Comparison of ENCODE assay signal across 11 mouse cellular contexts in genomic region chr2:127507967-127508660, GRCm38 (mm10). TPM values are rescaled to one million over a fixed set of nuclear protein-coding genes. Genes with fewer than 3 reads are reported as not detected.
DNase-seq lines count a peak whose midpoint lies in the region; ATAC-seq lines count a peak whose summit lies in the region.
"Had no signal": no experiment of that assay in that cellular context is flagged by ENCODE, and none has a peak within 500 bp of the region (broad histone marks: within the 10 kb centered on the region; RNA-seq: fewer than 3 reads in every experiment).

No protein-coding gene starts in this region.

- no peak overlapping the region for H3K4me3 ChIP-seq in embryonic facial prominence, embryonic 13.5 days
- no peak overlapping the region for H3K4me3 ChIP-seq in embryonic facial prominence, embryonic 10.5 days
- H3K4me3 ChIP-seq in heart, embryonic 12.5 days: no peak overlapping the region
- H3K4me3 ChIP-seq: forebrain, embryonic 10.5 days; limb, embryonic 13.5 days; neural tube, embryonic 12.5 days had no signal

- peaks cover 24% of the 10 kb centered on the region for H3K4me1 ChIP-seq in embryonic facial prominence, embryonic 13.5 days
- H3K4me1 ChIP-seq in embryonic facial prominence, embryonic 10.5 days: peaks cover 35% of the 10 kb centered on the region
- H3K4me1 ChIP-seq in heart, embryonic 12.5 days (replicated peaks): no peaks in the 10 kb centered on the region
- H3K4me1 ChIP-seq: limb, embryonic 13.5 days had no signal

- peak overlapping the region; percentile 21; the same call in 1 of the 2 replicates for H3K9ac ChIP-seq in embryonic facial prominence, embryonic 13.5 days
- no peak overlapping the region for H3K9ac ChIP-seq in heart, embryonic 12.5 days
- H3K9ac ChIP-seq: limb, embryonic 13.5 days; neural tube, embryonic 12.5 days had no signal

- H3K9me3 ChIP-seq in embryonic facial prominence, embryonic 13.5 days: no peaks in the 10 kb centered on the region
- H3K9me3 ChIP-seq in embryonic facial prominence, embryonic 10.5 days: no peaks in the 10 kb centered on the region
- H3K9me3 ChIP-seq in heart, embryonic 12.5 days (replicated peaks): no peaks in the 10 kb centered on the region
- H3K9me3 ChIP-seq: forebrain, embryonic 10.5 days; limb, embryonic 13.5 days; neural tube, embryonic 12.5 days had no signal

- WGBS in embryonic facial prominence, embryonic 13.5 days: 54% methylated on average over 7 of the region's 7 CpGs
- WGBS in embryonic facial prominence, embryonic 10.5 days: 60% methylated on average over 7 of the region's 7 CpGs
- 63% methylated on average over 7 of the region's 7 CpGs for WGBS in heart, embryonic 12.5 days

- no peak for DNase-seq in embryonic facial prominence, embryonic 10.5 days (ENCODE audit: low spot score)
- peak; percentile 54 for DNase-seq in right cerebral cortex, adult 18-20 months
- no peak for DNase-seq in right cerebral cortex, postnatal 36 days (ENCODE audit: low spot score in 2 of 2)
- peak; percentile 64 to 69 for DNase-seq in layer of hippocampus, postnatal 10 days (ENCODE audit: low spot score in 2 of 2)
- peak; percentile 68 for DNase-seq in testis, postnatal 10 days (ENCODE audit: low spot score)
- DNase-seq in embryo, embryonic 11 days: no peak

- H3K27me3 ChIP-seq in embryonic facial prominence, embryonic 13.5 days: no peaks in the 10 kb centered on the region
- peaks cover 17% of the 10 kb centered on the region; the same call in 1 of the 2 replicates for H3K27me3 ChIP-seq in embryonic facial prominence, embryonic 10.5 days (replicated peaks; ENCODE audit: low read depth, poor library complexity, severe bottlenecking)
- H3K27me3 ChIP-seq in heart, embryonic 12.5 days (replicated peaks): peaks cover 29% of the 10 kb centered on the region

- no peak overlapping the region for H3K27ac ChIP-seq in embryonic facial prominence, embryonic 13.5 days
- H3K27ac ChIP-seq in embryonic facial prominence, embryonic 10.5 days (replicated peaks): no peak overlapping the region
- no peak overlapping the region for H3K27ac ChIP-seq in heart, embryonic 12.5 days (ENCODE audit: poor library complexity, severe bottlenecking)
- H3K27ac ChIP-seq: forebrain, embryonic 10.5 days; limb, embryonic 13.5 days; neural tube, embryonic 12.5 days had no signal

- no peak overlapping the region for H3K4me2 ChIP-seq in embryonic facial prominence, embryonic 13.5 days
- H3K4me2 ChIP-seq in heart, embryonic 12.5 days: no peak overlapping the region
- H3K4me2 ChIP-seq: limb, embryonic 13.5 days; neural tube, embryonic 12.5 days had no signal

- H3K36me3 ChIP-seq in embryonic facial prominence, embryonic 13.5 days: no peaks in the 10 kb centered on the region
- no peaks in the 10 kb centered on the region for H3K36me3 ChIP-seq in embryonic facial prominence, embryonic 10.5 days (replicated peaks)
- no peaks in the 10 kb centered on the region for H3K36me3 ChIP-seq in heart, embryonic 12.5 days
- H3K36me3 ChIP-seq: forebrain, embryonic 10.5 days; limb, embryonic 13.5 days; neural tube, embryonic 12.5 days had no signal

- ATAC-seq in embryonic facial prominence, embryonic 13.5 days (ENCODE audit: insufficient number of reproducible peaks, insufficient read depth, low FRiP score, low TSS enrichment, low read depth): no peak
- no peak for ATAC-seq in heart, embryonic 12.5 days (ENCODE audit: insufficient number of reproducible peaks, low FRiP score)

RNA-seq across cellular contexts. Expression of gene Kcnip3, which starts 13.8 kb away (rescaled TPM):
- polyA plus RNA-seq in embryonic facial prominence, embryonic 13.5 days (2015; fragmentation: Nextera tagmentation; extraction: Ambion mirVana): 2.4 and 3.0 TPM in 2 replicates
- polyA plus RNA-seq in embryonic facial prominence, embryonic 10.5 days (2016; fragmentation: Nextera tagmentation; extraction: Ambion mirVana): 1.8 TPM in 2 replicates
- 10 to 100 TPM; 53.9 to 57.9 TPM for total RNA-seq in layer of hippocampus, postnatal 10 days (2021)
- polyA plus RNA-seq in heart, embryonic 12.5 days (2016; fragmentation: Nextera tagmentation; extraction: Ambion mirVana): 1.2 TPM in 2 replicates

RNA-seq across cellular contexts. Expression of gene Prom2, which starts 33.2 kb away (rescaled TPM):
- 2.9 and 3.0 TPM in 2 replicates for polyA plus RNA-seq in embryonic facial prominence, embryonic 13.5 days (2015; fragmentation: Nextera tagmentation; extraction: Ambion mirVana)
- polyA plus RNA-seq in embryonic facial prominence, embryonic 10.5 days (2016; fragmentation: Nextera tagmentation; extraction: Ambion mirVana): 3.0 and 3.3 TPM in 2 replicates
- under 1 TPM; 0.07 to 0.14 TPM for total RNA-seq in layer of hippocampus, postnatal 10 days (2021)
- 0.19 and 0.21 TPM in 2 replicates for polyA plus RNA-seq in heart, embryonic 12.5 days (2016; fragmentation: Nextera tagmentation; extraction: Ambion mirVana)

Comparison
In these comparisons a context has a peak if more than half of its experiments do, and no peak if none do; other contexts are left out.
1. DNase-seq: peak in right cerebral cortex, adult 18-20 months (single experiment), layer of hippocampus, postnatal 10 days (2 of 2) and testis, postnatal 10 days (single experiment); none in embryonic facial prominence, embryonic 10.5 days (single experiment), right cerebral cortex, postnatal 36 days (0 of 2) and embryo, embryonic 11 days (single experiment).